Mouse (Mus musculus) liver, adult 2 months (tissue): ENCODE results near the gene 1810037I17Rik.

Source experiments
- CTCF ChIP-seq: fragments of 200-500 bp; IDR thresholded peaks from 2 replicates; pipeline ENCODE4 v1.5.1; 2011; ENCODE audit warnings: low read depth, low read length, control low read depth
- POLR2A ChIP-seq: fragments of 200-500 bp; IDR thresholded peaks from 2 replicates; pipeline ENCODE4 v1.6.1; 2011; ENCODE audit warnings: low read length, control low read depth; ENCODE audit not compliant: insufficient read depth; ENCODE audit errors: extremely low read depth

GRCm38 (mm10) chr3:122918672-122919071 lies 5.3 kb upstream of the 1810037I17Rik start:
- TF ChIP-seq POLR2A, result no peak
- no peak for TF ChIP-seq CTCF
